Mouse (Mus musculus) spleen, adult 18-20 months (tissue): ENCODE data around the gene Htr6.

ENCODE experiments used
- DNase-seq, 2 experiments: peaks; one replicate each; pipeline ENCODE4 v3.0.0; 2022; ENCODE audit warnings: mixed read lengths in 2 of 2

The Htr6 gene

DNA sequence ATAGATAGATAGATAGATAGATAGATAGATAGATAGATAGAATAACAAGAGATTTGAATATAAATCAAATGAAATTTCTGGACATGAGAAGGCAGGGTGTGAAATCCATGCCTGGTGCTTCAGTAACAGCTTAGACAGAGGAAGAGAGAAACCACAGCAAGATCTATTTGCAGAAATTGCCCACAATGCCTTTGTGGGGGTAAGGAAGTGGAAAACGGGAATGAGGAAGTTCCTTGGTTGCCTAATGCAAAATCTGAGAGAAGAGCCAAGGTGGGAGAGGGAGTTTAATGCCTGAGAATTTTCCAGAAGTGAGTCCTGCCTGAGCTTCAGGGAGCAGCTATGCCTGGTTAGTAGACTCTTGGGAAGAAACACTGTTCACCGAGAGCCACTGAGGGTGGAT is 31.8 kb downstream of the Htr6 start:
- DNase-seq, result no peak

DNA sequence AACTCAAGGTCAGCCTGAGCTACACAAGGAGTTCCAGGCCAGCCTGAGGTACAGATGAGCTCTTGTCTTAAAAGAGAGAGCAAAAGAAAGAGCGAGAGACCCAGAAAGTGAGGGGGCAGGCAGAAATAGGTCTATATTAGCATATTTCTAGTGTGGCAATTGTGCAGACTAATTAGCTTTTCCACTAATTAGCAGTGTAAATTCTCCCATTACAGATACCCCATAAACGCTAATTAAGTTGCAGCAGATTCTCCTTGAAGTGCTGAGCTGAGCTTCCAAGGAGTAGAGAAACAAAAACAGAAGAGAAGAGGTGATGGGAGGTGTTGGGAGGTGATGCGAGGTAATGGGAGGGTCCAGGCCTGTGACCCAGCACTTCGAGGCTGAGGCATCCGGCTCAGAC is 32.8 kb downstream of the Htr6 start:
- no peak for DNase-seq

DNA sequence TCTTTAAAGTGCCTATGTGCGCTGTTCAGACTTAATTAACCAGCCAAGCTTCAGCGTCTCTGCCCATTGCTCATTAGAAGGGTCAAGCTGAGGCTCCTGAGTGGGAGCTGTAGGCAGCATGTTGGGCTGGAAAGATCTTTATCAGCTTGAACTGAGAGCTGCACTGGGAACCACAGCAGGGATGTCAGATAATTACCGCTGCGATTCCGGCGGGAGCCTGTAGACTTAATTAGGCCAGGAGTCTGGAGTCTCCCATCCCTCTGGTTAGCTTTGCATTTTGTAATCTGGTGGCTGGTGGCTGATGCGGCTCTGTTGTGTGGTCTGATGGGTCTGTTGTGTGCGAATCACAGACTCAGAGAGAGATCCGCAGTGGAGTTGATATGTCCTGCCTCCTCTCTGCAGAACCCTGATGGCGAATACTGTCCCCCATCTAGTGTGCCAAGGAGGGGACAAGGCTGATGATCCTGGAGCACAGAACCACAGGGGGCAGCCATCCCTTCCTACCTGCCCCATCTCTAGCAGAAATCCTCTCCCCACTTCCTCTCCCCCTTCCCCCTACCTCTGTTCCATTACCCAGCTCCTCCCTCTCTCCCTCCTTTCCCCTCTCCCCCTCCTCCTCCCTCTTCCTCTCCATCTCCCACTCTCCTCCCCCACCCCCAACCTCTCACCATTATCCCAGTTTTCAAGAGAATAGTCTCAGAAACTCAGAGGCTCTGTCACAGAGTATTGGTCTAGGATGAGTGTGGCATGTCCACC is 35.1 kb downstream of the Htr6 start:
- no peak for DNase-seq

DNA sequence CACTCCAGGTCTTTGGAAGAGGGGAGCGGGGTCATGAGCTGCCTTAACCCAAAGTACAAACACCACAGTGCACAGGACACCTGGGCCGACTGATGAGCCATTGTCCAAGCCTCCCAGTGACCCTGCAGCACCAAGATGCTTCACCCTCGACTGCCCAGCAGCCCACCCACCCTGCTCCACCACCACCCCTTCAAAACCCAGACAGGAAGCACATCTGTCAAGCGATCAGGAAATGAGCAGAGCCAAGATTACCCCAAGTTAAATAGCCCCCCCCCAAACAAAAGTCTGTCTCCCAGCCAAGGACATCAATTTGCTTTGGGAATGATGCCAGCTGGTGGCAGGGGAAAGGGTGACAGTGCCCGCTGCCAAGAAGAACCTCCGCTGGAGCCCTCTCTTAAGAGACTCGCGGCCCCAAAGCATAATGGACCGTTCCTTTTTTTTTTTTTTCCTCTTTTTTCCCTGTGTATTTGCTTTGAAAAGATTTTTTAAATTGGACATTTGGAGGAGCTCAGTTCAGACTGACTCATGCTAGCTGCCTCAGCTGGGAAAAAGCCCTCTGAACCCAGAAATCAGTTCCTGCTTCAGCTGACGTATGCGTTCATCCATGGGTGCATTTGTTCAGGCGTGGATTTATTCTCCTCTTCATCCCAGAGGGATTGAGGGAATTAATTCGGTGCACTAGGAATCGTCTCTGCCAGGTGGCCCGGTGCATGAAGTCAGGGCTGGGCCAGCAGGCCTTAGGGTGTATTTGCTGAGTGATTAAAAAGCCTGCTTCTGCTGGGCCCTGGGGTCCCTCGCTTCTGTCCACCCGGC is 37.4 kb downstream of the Htr6 start:
- no peak for DNase-seq

DNA sequence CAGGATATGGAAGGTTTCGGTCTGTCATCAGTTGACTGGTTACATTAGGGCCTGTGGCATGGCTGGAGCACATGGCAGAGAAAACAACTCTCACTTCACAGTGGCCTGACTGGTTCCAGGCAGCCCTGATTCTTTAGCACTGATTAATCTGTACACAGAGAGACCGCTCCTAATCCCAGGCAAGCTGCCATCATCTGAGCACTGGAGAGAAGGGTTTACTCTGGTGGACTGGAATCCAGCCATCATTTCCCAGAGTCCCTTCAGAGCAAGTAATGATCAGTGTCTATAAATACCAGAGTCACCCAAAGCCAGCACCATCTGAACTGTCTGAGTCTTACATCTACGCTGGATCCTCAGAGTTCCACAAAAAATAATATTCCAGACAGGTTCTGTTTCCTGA is 39.6 kb downstream of the Htr6 start:
- DNase-seq, result no peak

DNA sequence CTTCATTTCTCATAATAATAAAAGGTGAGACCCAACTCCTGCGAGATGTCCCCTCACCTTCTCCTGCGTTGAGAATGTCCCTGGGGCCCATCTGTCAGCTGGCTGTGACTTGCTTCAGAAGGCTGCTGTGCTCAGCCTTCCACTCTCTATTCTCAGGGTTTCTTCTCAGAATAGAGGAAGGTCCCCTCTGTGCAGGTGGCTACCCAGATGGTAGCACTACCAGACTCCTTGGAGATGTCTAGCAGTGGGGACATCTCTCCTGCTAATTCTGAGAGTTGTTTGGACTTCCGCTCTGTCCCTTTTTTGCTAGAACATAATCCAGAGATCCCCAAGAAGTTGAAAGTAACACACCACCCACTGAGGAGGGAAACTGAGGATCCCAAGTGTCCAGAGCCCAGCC is 40.4 kb downstream of the Htr6 start:
- no peak for DNase-seq

DNA sequence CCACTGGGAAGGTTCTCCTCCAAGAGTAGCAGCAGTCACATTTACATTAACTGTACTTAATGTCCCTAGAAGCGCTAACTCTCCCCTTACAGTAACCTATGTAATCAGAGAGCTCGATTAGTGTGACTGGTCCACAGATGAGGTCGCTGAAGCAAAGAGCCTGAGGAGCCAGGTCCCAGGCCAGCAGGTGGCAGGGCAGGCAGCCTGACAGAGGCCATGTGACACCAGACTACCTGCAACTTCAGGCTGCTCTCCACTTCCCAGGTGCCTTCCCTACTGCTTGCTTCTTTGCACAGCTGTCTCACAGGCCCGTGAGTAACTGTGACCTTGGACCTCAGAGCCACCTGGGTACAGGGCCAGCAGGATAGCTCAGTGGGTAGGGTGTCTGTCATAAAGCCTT is 40.8 kb downstream of the Htr6 start:
- DNase-seq, result no peak

DNA sequence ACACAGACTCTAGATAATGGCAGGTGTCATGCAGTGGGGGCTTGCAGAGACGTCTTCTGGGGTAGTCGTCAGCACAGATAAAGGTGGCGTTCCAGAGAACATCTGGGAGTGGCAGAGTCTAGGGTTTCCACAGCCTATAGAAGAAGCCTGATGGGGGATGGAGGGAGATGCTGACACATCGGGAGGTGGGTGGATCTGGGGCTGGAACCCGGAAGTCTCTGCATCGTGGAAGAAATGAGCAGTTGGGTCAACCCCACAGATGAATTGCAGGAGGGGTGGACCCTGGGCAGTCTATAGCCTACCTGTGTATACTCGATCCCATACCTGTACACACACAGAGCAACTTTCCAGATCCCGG is 41.4 kb downstream of the Htr6 start:
- no peak for DNase-seq

DNA sequence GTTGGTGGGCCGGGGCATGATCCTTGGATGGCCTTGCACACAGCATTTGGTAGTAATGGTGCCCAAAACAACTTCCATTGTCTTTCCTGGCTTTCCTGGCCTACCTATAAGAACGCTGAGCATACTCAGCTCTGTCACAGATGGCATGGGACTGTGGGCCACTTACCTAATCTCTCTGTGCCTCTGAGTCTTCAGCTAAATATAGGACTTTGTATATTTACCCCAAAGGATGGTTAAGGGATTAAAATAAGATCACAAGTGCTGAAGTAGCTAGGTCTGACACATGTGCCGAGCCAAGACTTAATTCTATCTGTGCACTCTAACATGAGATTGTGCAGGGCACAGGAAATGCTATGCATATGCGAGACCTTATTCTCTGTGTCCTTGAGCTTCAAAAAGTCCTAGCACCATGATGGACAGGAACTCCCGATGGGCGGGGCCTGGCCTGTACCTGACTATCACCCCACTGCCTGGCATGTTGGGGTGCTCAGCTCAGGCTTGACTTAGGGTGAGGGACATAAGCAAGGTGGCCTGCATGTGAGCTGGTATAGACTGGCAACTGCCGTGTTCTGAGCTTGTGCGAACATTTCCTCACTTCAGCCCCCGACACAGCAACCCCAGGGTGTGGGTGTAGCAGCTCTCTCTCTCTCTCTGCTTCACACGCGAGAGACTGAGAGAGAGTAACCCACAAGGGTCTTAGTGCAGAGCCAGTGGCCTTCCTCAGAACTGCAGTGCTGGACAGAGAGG is 41.9 kb downstream of the Htr6 start:
- no peak for DNase-seq

DNA sequence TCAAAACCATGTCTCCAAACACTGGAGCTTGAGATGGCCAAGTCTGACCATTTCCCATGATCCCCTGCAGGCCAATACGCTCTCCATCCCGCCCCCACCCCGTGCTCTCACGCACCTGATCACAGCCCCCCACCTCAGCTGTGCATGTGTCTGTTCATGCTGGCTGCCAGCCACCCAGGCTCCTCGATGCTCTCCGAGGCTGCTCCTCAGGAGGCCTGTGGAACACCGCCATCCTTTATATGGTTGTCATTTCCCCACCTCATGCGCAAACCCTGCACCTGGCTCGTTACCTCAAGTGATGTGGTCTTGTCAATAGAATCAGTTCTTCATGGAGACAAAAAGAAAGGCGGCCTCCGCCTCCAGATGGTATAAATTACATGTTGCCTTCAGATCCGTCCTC is 42.8 kb downstream of the Htr6 start:
- DNase-seq, result no peak

DNA sequence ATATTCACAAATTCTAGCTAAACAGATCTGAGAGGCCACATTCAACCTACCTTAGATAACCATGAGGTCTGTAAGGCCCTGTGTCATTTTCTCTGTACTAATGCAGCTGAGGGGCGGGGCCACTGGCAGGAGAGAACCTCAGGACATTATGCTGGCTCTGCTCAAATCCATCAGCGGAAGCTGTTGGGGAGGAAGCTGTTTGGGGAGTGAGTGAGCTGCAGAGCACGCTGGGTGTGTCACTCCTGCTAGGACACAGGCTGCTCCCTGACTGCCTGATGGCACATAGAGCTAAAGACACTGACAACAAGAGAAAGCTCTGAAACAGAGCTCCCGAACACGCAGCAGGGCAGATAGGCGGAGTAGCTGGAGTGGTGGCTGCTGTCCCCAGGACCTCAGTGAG is 44.7 kb downstream of the Htr6 start:
- DNase-seq, result no peak

DNA sequence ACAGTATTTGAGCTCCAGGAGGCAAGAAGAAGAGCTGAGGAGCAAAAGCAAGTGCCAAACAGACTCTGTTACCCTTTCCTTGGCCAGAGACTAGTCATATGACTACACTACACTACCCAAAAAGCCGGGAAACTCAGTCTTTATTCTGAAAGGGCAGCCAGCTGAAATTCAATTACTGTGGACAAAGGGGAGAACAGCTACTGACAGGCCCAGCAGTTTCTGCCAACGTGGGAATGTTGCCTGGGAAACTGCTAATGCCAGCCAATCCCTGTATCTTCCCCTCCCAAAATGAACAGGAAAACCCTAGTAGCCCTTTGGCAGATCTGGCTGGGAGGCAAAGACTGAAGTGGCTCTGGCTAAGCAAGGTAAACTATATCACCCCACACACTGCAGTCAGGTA is 51.0 kb downstream of the Htr6 start:
- DNase-seq, result no peak

DNA sequence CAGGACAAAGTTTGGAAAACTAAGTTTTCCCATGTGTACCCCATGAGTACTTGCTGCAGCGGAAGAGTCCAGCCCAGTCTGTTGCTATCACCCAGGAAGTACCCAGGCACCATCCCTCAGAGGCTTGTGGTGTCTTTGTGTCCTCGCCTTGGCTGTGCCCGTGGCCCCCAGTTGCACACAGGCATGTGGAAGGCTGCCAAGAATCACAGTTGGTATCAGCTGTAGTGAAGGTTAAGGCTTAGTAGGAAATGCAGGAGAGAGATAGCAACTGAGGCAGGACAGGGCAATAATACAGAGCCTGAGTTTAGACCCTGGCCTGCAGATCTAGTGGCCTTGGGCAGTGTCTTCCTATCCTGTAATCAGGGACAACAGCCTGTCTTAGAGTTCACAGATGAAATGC is 55.0 kb downstream of the Htr6 start:
- DNase-seq, result no peak

DNA sequence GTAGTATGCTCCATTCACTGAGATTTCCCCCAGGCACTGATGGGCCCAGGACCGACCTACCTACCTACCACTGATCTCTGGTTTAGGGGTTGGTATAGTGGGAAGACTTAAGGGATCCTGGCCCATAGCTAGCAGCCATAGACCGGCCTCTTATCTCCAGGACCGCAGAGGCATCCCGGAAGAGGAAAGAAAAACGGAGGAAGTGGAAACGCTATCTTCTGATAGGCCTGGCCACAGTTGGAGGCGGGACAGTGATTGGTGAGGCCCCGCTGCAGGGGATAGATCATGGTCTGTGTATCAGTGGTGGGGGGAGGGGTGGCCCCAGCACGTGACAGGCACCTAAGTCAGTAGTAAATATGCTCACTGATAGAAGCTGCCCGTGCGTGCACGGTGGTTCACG is 56.0 kb downstream of the Htr6 start:
- no peak for DNase-seq

DNA sequence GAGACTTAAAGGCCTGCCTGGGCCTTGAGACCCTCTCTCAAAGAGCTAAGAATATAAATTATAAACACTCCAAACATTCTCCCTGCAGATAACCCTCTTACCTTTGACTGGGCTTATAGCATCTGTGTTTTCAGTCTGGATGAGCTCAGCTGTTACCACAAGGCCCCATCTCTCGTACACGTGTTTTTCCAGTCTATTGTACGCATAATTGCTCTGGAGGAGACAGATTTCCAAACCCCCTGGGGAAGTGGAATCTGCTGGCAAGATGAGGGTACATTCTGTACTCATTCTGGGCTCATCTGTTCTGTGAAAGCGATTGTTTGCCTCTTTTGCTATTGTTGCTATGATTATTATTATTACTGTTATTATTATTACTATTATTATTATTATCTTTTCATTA is 56.4 kb downstream of the Htr6 start:
- DNase-seq, result no peak

DNA sequence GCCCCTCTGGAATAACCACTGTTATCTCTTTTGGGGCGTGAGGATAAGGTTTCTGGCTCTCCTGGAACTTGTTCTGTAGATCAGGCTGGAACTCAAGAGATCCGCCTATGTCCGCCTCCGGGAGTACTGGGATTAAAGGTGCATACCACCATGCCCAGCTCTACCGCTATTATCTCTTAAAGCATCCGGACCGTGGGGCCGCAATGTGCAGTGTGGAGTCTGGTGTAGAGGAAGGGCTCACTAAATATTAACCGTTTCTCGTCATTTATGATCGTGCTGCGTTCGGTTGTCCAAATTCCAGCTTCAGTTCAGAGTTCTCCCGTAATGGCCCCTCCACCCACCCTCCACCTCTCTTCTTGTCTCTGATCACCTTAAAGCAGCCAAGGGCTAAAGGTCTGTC is 57.0 kb downstream of the Htr6 start:
- no peak for DNase-seq

DNA sequence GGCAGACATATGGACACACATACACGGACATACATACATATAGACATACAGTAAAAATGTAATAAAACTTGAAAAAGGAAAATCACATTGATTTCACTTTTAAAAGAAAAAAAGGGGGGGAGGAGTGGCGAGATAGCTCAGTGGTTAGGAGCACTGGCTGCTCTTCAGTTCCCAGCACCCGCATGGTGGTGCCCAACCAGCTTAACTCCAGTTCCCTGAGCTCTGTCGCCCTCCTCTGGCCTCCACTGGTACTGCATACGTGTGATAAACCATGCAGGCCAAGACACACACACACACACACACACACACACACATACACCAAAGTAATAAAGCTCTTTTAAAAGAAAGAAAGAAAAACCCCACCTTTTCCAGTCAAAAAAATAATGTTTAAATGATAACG is 60.6 kb downstream of the Htr6 start:
- DNase-seq, result no peak

DNA sequence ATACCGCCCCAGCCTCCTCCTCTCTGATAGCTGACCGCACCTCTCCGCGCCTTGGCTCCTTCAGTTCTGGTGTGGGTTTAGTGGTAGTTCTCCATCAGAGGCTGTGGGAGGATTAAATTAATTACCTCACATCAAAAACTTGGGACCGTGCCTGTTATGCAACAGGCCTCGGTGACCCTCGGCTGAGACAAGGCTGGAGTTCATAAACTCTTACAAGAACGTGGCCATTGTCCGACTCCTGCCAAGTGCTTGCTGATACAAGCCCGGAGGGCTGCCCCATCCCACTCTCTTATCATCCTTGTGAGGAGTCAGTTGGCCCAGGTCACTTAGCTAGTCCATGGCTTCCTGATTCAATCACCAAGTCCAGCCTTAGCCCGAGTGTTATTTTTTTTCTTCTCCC is 62.1 kb downstream of the Htr6 start:
- no peak for DNase-seq

DNA sequence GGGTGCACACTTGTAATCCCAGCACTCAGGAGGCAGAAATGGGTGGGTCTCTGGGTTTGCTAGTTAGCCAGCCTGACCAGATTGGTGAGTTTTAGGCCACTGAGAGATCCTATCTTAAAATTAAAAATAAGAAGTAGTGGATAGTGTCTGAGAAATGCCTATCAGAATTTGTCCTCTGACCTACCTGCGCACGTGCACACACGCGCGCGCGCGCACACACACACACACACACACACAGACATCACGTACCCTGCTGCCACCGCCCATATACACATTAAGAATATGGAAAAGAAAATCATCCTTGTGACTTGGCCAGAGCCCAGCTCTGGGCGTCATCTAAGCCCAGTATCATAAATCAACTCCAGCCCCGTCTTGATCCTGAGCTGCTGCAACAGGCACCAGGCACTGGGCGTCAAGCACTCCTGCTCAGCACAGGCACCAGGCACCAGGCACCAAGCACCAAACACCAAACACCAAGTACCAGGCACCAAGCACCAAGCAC is 64.1 kb downstream of the Htr6 start:
- DNase-seq, result no peak
